Mouse (Mus musculus): ENCODE measurements around the gene Il10.

- TF ChIP-seq CTCF (IDR thresholded peaks at IDR 0.05; ENCODE audit: low read depth) (no peak), EP300 (IDR thresholded peaks at IDR 0.05; ENCODE audit: low read depth) (no peak)
Measured at GRCm38 (mm10) chr1:130997441-130997840, 22.2 kb upstream of the Il10 start.
